Mouse (Mus musculus): ENCODE data around the gene Inmt.
A peak's percentile ranks its signal among the peaks of the same experiment; 100 is the strongest.

Inmt gene

DNA sequence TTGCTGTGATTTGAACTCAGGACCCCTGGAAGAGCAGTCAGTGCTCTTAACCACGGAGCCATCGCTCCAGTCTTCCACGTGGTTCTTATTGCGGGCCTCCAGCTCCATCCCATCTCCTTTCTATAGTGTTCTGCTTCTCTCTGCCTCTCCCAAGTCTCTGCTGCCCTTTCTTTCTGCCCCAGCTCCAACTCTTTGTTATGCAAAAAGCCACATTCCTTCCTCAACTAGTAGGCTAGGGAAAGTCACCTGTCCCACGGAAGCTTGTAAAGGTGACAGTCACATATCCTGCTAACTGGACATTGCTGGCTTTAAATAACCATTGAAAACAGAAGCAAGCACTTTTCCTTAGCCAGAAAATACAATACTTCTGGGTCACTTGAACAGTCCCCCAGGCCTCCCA, 5.0 kb downstream of the Inmt start:
- no peak for DNase-seq (ENCODE audit: low spot score in 2 of 2)

DNA sequence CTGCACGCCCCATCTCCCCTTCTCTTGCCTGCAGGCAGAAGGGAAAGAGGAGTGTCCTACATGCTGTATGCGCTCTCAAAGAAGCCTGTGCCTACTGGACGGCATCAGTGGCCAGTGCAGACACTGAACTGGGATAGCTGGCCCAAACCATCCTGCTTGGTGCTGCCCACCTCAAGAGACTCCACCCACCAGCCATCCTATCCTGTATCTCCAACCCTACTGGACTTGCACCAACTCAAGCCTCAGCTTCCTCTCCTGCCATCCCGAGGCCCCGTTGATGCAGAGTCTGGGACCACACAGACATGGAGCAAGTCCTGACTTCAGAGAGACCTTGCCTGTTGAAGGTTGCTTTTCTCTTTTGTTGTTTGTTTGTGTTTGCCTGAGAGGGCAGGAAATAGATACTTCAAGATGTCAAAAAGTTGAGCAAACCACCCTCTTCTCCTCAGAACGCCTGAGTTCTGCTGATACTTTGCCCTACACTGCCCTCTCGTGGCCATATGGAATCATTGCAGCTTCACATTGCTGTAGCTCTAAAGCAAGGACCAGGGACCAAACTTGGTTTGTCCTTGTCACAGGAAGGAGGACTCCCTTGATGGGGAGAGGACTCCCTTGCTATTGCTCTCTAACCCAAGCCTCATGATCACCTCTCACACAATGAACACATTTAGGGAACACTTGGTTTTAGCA, 7.9 kb downstream of the Inmt start:
- peak; percentile 66 to 67 for DNase-seq (ENCODE audit: low spot score in 2 of 2)

GRCm38 (mm10) chr6:55163046-55163584, 11.7 kb downstream of the Inmt start:
- no peak for DNase-seq (ENCODE audit: low spot score in 2 of 2)

GRCm38 (mm10) chr6:55161311-55161761, 13.5 kb downstream of the Inmt start:
- DNase-seq (ENCODE audit: low spot score in 2 of 2), result no peak

- no peak for DNase-seq (ENCODE audit: low spot score in 2 of 2)
Measured at GRCm38 (mm10) chr6:55159256-55159655, 15.6 kb downstream of the Inmt start.

DNA sequence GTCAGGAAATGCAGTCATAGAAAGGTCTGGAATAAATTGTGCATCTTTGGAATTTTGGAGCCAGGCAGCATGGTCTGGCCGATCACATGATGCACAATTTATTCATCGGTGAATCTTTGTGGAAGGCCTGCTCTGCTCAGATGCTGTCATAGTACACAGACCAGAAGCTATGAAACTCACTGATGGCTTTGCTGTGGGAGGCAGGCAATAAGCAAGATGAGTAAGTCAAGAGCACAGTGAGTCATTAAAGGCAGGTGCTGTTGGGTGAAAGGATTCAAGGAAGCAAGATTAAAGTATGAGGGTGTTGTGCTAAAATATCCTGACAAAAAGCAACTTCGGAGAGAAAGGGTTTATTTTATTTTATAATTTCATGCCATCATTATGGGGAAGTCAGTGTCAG, 22.6 kb downstream of the Inmt start:
- DNase-seq (ENCODE audit: low spot score in 2 of 2), result no peak

DNA sequence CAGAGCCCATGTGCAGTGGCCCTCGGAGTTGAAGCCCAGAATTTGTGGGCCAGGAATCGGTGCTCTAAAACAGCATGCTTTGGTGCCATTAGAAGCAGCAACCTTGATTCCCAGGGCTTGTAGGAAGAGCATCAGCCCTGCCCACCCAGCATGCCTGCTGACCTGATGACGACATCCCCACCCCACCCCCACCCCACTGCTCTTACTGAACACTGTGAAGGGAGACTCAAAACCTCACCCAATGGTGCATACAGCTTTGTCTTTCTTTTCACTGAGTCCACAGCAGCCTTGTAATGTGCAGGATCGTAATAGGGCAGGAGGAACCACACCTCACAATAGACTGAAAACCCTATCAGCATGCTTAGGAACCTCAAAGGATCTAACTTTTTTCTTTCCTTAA, 28.7 kb downstream of the Inmt start:
- no peak for DNase-seq (ENCODE audit: low spot score in 2 of 2)

- DNase-seq (ENCODE audit: low spot score in 2 of 2), result no peak
Measured at GRCm38 (mm10) chr6:55145285-55145684, 29.6 kb downstream of the Inmt start.

DNA sequence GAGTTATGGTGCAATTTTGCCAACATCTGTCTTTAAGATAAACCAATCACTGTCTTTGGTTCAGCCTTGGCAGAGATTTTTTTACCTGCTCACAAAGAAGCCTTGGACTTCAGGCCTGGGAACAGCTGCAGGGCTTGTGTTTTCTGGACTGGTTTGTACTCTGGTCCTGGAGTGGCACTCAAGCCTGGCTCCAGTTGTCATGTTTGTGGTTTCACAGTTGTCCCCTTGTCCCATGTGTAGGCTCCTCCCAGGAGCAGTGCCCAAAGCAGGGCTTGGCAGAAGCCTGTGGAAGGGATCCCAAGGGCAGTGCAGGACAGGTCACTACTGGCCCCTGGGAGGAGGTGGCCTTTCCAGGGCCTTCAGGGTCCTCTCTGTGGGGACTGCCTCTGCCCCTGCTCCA, 36.5 kb downstream of the Inmt start:
- no peak for DNase-seq (ENCODE audit: low spot score in 2 of 2)

DNA sequence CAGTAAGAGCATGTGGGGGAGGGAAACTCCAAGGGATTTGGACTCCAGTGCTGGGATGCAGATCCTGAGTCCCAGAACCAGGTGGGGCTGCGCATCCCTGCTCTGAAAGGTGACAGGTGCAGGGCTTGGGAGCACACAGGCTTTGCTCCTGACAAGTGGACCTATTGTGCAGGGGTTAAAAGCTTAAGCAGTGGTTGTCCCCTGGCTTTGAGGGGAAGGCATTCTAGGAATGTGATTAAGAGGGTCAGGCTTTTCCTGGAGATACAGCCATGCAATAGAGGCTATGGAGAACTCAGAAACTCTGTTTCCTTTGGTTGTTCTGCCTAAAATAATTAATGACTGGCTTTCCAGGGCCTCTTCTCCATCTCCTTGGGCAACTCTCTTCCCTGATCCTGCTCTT, 41.4 kb downstream of the Inmt start:
- no peak for DNase-seq (ENCODE audit: low spot score in 2 of 2)

DNA sequence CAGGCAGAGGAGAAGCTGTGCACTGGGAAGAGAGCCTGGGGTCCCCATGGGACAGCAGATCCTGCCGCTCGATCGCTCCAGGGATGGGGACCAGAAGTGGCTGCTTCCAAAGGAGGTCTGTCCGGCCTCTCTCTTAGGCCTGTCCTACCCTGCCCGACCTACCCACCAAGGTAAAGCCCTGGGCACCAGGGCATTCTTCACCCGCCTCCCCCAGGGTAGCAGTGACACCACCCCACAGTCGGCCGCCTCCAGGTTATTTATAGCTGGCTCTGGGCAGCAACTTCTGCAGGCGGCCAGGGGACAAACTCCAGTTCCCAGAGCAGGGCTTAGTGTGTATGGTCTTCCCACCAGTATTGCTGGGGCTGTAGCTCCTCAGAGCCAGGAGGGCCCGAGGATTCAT, 42.0 kb downstream of the Inmt start, which contains the start of gene Crhr2:
Crhr2 (minus strand) TSS at position 223 of the 400 bp plus-strand sequence.
- DNase-seq (ENCODE audit: low spot score in 2 of 2), result no peak

DNA sequence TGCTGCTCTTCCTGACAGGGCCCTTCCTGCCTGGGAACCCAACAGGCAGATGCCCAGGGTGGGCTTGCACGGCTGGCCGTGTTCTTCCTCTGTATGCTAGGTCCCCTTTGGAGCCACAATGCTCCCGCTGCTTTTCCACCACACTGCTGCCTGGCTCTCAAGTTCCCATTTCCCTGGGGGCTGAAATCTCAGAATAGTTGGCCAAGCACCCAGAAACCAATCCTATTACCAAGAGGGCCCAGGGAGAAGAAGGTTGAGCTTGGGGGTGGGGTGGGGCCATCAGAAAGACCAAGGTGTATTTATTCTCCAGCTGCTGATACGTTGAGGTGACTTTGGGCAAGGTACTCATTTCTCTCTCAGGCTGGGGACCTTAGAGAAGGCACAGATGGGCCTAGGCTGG, 43.5 kb downstream of the Inmt start:
- no peak for DNase-seq (ENCODE audit: low spot score in 2 of 2)

- DNase-seq (ENCODE audit: low spot score in 2 of 2), result no peak
Measured at GRCm38 (mm10) chr6:55130631-55131030, 44.2 kb downstream of the Inmt start.

DNA sequence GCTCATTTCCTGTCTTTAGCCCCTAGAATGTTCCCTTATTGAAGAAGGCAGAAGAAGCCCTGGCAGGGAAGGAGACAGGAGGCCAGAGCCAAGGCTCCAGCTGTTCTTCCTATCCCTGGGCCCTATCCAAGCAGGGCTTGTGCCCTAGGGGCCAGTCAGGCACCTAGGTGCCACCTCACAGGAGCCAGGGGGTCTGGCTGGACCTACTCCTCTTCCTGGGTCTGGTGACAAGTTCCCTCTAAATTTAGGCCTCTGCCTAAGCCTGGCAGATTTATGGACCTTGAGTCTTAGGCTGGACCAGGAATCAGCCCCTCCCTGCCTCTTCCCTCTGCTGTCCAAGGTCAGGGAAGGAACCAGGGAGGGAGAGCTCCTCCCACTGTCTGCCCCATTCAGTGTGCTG, 46.5 kb downstream of the Inmt start:
- no peak for DNase-seq (ENCODE audit: low spot score in 2 of 2)

GRCm38 (mm10) chr6:55126576-55126975, 48.3 kb downstream of the Inmt start:
- DNase-seq (ENCODE audit: low spot score in 2 of 2), result no peak

- DNase-seq (ENCODE audit: low spot score in 2 of 2), result peak in 1 of 2 experiments; percentile 14
Measured at GRCm38 (mm10) chr6:55123056-55123455, 51.8 kb downstream of the Inmt start.
